Mouse (Mus musculus) fibroblast of lung, adult 2 months (primary cell): Measurements from ENCODE around the gene Selenok.

Experiments used
- DNase-seq: peaks from one replicate; pipeline ENCODE4 v3.0.0-alpha.2; 2011; ENCODE audit warnings: low read depth

The Selenok gene

DNA sequence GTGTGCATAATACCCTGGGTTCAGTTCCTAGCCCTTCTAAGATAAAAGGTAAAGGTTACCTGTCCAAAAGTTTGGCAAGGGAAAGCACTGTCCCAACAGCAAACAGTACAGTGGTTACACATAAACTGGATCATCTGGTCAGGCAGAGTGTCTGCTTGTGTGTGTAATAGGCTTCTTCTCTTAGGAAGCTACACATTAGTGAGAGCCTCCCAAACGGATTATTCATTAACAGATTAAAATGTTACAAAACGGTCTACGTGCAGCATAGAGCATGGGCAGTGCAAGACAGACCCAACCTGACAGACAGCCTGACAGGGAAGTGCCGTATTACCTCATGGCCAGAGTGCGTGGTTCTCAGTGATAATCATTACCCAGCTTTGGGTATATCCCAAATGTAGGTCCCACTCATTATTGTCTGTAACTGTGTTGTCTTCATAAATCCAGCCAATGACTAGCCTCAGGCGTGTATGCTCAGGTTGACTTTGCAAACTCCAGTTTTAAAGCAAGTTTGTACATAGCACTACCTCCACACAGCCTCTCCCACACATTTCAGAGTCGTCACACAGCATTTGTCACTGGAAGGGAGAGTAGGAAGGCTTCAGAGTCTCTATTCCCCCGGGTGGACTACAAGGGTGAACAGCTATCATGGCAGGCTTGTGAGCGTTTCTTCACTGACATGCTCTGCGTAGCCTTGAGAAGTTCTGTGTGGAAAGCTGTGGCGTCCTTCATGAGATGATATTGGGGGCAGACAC, 28.1 kb downstream of the Selenok start:
- no peak for DNase-seq

DNA sequence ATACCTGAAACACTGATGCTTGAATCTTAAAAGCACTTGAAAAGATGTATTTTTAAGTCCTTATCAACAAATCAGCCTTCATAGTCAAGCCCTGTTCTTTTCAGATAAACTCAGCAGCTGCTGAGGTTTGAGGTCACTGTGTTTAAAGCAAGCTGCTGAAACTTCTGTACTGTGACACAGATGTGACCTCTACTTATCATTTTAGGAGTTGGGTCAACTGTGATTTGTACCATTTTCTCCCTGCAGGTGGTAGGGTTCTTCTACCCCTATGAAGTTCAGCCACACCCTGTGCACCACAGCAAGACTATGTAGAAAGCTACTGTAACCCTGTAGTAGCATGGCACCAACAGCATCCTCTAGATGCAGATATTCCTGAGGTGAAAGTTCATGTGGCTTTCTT, 29.2 kb downstream of the Selenok start:
- DNase-seq: no peak

DNA sequence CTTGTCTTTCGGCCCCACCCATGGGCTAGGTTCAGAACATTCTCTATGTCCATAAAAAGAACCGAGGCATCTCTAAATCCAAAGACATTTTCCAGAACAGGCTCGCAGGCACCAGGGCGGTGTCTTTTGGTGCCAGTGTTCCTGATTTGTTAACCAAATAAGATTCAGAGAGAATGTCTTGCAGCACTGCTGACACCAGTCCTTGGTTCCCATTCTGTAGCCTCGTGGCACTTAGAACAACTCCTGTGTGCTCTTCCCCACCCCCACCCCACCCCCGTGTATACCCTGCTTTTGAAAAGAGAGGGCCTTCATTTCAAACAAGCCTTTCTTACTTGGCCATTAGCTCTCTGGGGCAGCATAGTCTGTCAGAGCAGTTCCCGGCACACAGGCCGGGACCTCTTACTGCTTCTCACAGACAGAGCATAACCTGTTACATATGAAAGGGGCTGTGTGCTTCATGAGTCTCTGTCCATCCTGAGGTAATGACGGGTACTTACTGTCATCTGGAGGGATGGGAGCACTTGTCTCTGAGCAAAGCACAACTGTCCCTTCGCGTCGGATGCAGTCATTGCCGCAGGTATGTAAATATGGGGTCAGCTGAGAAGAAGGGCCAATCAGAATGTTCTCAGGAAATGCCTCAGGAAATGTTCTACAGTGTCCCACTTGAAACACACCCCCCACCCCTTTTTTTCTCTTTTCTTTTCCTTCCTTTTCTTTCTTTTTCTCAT, 30.8 kb downstream of the Selenok start:
- no peak for DNase-seq

DNA sequence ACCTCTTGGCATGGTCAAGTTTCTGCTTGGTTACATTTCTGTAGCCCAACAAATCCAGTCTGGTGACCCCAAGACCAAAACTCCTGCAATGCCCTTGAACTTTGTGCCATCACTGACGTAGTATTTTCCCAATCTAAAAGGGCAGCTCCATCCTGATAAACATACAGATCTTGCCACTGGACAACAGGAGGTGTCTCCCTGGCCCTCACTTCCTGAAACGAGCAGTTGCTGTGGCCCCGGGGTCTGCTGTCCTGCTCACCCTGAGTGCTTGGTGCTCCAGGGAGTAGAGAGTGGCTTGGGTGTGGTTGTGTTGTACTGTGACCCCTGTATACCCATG, 31.3 kb downstream of the Selenok start:
- no peak for DNase-seq

DNA sequence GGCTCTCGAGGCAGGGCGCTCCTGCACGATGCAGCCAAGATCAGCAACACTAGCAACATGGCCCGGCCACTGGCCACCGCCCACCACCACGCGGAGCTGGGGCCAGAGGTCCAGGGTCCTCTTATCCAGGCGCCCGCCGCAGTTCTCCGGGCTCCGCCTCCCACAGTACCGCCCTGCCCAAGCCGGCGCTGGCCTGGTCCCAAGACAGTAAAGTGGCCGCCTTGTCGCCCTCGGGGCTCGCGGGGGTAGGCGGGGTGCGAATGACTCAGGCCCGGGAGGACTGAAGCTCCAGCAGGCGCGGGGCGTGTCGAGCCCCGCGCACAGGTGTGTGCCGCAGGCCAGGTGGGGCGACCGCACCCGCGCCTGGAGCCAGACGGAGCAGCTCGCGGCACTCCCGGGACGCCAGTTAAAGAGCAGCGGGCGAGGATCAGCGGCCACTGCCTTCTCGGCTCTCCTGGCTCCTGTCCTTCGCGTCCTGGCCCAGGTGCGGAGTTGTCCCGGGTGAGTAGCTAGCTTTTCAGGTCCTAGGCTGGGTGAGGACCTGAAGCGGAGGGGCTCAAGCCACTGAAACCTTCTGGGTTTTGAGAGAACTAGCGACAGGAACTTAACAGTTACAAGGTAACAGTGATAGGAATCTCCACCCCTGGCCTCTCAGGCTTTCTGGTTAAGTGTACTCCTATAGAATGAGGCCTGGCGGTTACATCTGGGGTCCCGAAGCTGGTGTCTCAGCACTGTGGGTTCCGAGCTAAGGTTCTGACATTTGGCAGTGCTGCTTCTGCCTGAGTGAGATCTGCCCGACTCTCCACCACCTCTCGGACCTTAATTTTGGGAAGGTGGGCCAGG, 40.8 kb downstream of the Selenok start, which contains the start of the genes Il17rb and Chdh:
TSS of gene Il17rb (minus strand) at position 164 of the 843 bp plus-strand sequence.
TSS of gene Chdh (plus strand) at position 291 of the 843 bp plus-strand sequence.
- DNase-seq: no peak

DNA sequence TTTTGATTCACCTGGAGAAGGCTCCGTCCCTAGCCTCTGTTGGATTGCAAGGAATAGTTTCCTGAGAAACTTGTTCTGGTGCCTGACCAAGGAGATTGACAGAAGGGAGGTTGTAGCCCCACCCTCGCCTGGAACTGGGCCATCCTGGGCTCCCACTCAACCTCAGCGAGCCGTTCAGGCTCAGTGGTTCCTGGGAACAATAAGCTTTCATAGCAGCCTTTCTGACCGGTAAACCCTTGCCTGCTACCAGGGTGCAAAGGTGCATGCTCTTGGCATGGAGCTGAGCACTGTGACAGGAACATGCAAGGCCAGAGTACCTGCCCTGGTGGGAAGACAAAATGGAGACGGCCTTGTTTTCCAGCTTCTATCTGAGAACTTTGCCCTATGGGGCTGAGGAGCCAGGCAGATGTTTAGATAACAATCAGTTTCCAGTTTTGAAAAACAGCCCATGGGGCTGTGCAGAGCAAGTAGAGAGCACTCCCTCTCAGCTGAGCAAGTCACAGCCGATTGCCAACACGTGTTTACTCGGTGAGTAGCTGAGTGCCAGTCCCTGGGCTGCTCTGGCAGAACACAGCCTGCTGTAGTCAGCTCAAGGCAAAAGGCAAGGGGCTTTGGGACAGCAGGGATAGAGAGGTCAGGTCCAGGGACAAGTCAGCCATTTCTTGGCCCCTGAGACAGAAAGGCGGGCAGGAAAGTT, 41.9 kb downstream of the Selenok start:
- peak; percentile 83 for DNase-seq

DNA sequence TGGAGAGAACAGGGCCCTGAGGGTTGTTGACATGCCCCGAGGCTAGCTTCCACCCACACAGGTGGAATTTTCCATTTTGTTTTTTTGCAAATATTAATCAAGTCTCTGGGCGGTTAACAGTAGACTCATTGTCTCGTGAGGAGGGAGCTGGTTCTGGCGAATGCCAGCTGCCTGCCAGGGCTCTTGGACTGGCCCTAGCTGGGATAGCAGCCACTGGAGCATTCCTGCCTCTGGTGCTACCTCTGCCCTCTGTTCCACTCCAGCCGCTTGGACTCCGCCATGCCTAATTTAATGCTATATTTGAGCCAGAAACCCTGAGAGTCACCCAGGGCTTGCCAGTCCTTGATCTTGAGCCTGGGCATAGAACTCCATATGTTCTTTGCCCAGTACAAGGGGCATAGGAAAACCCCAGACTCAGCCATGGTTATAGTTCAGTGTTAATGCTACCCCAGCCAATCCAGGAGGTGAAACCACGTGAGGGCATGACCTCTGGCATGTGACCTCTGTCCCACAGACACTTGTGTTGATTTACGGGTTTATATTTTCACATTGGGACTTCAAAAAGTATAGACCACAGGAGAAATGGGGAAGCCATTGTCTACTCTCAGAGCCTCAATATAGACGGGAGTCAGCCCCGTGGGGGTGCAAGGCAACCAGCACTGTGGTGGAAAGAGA, 43.9 kb downstream of the Selenok start:
- DNase-seq: peak; percentile 85

DNA sequence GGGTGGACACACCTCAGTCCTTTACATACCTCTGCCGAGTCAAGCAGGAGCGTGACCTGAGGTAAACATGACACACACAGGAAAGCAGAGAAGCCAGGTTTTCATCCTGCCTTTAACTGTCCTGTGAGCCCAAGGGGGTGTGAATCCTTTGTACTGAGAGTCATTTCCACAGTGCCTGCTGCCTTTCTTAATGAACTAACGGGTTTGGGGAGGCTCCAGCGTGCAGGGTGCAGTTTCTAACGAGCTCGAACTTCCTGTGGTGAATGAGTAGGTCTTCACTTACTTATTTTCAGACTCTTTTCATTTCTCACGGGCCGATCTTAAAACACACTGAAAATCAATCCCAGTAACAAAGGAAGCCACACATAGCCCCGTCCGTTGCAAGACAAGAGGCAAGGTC, 46.4 kb downstream of the Selenok start:
- no peak for DNase-seq

DNA sequence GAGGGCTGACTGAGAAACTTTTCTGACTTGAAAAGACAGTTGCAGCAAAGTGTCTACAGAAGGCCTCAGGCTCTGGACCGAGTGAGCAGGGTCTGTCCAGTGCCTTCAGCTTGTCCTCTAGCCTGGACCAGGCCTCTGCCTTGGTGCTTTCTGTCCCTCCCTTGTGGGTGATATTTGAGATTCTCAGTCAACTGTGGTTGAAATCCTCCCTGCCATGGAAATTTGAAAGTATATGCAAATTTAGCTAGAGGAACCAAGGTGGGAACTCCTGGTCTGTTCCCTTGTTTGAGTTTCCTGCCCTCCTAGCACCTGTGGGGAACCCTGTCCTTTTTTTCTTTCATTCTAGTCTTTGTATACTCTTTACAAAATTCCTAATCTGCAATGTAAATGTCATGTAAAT, 46.9 kb downstream of the Selenok start:
- no peak for DNase-seq

DNA sequence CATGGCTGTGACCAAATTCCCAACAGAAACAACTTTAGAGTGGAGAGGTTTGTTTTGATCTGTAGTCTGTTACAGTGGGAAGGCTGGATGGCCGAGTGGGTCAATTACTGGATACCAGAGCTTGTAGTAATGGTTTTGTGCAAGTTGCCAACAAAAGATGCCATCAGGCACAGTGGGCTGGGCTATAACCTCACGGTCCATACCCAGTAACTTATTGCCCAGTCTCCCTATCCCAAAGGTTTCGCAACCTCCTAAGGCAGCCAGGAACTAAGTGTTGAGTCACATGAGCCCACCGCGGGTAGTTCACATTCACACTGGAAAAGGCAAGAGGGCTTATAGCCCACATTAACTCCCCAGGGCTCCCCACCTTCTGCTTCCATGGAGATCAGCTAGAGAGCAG, 48.6 kb downstream of the Selenok start:
- peak; percentile 85 for DNase-seq

DNA sequence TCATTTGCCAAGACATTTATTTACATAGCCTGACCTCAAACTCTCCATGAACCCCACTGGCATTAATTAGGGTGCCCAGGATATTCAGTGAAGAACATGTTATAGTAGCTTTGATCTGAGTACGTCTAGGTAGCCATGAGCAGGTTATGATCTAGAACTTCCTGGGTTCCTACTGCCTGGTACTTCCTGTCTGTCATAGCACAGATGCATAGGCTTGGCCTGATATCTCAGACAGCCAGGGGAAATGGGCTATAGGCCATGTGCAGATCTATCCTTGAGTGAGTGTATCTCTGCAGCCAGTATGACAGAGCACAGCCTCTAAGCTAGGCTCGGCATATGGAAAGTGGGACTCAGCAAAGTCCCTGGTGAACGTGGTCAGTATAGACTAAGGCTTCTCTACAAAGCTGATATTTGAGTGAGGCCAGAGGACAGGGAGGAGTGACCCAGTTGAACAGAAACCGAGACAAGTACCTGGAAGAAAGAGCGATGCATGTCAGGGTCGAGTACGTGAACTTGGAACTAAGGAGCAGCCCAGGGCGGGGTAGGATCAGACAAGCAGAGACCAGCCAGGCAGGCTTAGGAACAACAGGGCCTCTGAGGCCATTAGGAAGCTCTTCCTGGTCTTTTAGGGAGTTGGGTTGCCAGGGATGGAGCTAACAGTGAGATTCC, 49.8 kb downstream of the Selenok start:
- no peak for DNase-seq

DNA sequence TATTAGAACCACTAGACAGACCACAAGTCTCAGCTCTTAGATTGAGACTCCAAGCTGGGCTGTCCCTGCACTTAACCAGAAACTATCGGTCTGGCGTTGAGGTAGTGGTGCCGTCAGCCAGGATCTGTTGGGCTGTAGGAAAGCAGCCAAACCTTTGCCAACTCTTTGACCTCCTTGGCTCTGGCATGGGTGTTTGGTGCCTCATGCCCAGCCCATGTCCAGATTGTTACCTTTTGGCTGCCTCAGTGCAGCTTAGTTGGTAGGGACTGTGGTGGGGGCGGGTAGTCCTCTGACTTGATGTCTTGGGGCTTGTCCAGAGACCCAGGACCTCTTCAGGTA, 50.3 kb downstream of the Selenok start:
- DNase-seq: peak; percentile 40

DNA sequence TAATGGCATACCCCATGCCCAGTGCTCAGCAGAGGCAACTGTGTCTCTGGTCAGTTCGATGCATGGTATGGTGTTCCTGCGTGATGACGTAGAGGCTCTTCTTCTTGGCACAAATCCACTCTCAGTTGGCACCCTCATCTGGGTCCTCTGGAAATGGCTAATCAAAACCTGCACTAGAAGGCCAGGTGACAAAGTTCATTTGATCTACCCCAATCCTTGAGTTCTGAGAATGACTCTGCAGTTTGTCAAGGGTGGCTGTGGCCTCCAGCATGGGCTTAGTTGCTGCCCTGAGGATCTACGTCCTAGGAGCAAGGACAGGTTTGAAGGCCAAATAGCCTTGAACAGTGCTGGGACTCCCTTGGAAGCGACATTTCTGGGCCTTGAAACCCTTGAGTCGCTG, 50.7 kb downstream of the Selenok start:
- DNase-seq: no peak

DNA sequence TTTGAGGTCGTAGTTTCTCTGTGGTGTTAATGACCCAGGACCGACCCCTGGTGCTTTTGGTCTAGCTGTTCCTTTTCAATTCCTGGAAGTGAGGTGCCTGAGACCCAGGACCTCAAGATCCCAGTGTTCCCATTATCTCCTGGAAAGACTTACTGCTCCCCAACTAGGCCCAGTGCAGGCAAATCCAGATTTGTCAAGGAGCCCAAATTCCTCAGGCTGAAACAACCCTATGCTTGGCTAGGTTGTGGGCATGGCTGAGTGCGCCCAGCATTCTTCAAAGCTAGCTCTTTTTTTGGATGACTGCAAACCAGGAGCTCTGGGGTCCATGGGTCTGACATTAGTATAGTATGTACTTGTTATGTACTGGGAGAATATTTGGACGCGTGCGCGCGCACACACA, 51.3 kb downstream of the Selenok start:
- DNase-seq: no peak

DNA sequence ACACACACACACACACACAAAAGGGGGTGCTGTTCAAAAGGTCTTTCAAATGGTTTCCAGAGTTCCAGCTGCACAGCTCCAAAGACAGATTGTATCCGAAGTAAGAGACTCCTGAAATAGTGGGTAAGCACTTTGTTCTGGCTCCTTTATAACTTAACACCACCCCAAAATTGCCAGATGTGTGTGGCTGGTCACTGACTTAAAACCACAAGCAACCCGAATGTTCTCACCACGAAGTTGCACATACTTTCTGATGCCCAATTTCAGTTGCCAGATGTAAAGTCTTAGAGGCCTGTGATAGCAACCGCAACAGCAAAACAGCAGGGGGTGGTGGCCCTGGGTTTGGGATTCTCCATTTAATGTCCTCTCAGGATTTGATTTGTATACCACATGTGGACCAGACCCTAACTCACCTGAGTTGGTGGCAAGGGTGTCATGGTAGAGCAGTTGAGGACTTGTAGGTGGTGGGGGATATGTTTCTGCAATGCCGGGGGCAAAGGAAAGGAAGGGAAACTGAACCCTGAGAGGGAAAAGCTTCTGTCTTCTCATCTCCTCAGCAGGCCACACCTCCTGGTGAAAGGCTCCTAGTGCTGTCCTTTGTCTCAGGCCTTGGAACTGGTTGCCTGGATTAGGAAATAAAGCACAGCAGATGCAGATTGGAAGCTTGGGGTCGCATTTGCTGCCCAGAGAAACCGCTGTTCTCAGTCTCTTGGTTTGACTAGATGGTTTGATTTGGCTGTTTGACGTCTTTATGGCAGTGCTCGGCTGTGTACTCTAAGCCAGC, 51.9 kb downstream of the Selenok start:
- no peak for DNase-seq

DNA sequence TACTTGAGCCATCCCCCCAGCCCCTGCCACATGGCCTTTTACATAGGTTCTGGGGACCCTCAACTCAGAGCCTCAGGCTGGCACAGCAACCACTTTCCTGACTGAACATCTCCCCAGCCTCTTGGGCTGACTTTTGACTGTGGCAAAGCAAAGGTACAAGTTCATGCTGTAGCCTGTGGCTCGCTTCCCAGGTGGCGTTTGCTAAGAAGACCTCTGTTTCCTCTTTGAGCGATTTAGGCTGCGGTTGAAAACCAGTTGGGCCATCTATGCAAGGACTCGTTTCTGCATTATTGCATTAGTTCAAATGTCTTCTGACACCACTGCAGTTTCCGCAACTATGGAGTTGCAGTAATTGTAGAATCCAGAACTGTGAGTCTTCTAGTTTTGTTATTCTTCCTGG, 54.4 kb downstream of the Selenok start:
- no peak for DNase-seq

DNA sequence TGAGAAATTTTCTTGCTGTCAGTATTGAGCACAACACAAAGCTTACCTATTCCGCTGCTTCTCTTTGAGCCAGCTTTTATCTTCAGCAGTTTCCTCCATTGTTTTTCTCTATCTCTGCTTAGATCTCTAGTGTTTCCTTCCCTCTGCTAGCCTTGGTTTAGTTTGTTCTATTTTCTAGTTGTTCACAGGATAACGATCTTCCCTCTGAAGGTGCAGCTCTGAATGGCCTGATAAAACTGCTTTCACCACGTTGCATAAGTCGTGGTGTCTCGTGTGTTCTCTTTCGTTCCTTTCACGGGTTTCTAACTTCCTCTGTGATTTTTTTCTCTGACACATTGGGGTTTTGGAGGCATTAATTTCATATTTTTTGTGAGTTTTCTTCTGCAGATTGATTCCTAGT, 56.3 kb downstream of the Selenok start:
- DNase-seq: no peak
